In genomic region chr11:9420205-9420604, GRCm38 (mm10) we compare ENCODE assay signal across 16 mouse cellular contexts.
"Had no signal": no experiment of that assay in that cellular context is flagged by ENCODE, and none has a peak within 500 bp of the region (broad histone marks: within the 10 kb centered on the region; RNA-seq: fewer than 3 reads in every experiment).

No protein-coding gene starts in this region.

- H3K27me3 ChIP-seq: neural tube, embryonic 12.5 days; neural tube, embryonic 13.5 days; neural tube, embryonic 15.5 days; stomach, embryonic 15.5 days had no signal

- H3K4me1 ChIP-seq: neural tube, embryonic 12.5 days; neural tube, embryonic 13.5 days; neural tube, embryonic 15.5 days; stomach, embryonic 15.5 days had no signal

- H3K4me3 ChIP-seq: neural tube, embryonic 12.5 days; neural tube, embryonic 13.5 days; neural tube, embryonic 15.5 days; stomach, embryonic 15.5 days had no signal

- H3K9me3 ChIP-seq: neural tube, embryonic 12.5 days; neural tube, embryonic 13.5 days; neural tube, embryonic 15.5 days; stomach, embryonic 15.5 days had no signal

- H3K36me3 ChIP-seq: neural tube, embryonic 12.5 days; neural tube, embryonic 13.5 days; neural tube, embryonic 15.5 days; stomach, embryonic 15.5 days had no signal

- H3K9ac ChIP-seq: neural tube, embryonic 12.5 days; neural tube, embryonic 13.5 days; neural tube, embryonic 15.5 days; stomach, embryonic 15.5 days had no signal

- H3K27ac ChIP-seq: neural tube, embryonic 12.5 days; neural tube, embryonic 13.5 days; neural tube, embryonic 15.5 days; stomach, embryonic 15.5 days had no signal

- H3K4me2 ChIP-seq: neural tube, embryonic 12.5 days; neural tube, embryonic 13.5 days; neural tube, embryonic 15.5 days; stomach, embryonic 15.5 days had no signal

- DNase-seq: retina, postnatal 1 day; right cerebral cortex, adult 18-20 months; right cerebral cortex, postnatal 14 days; right cerebral cortex, postnatal 25 days; right cerebral cortex, postnatal 4 days; spleen, adult 18-20 months; thymus, adult 18-20 months; thymus, adult 2 months; thymus, postnatal 14 days; thymus, postnatal 25 days; thymus, postnatal 36 days; thymus, postnatal 4 days had no signal
